24 mouse cellular contexts compared by ENCODE assay signal in genomic region chr10:80107678-80108077, GRCm38 (mm10). TPM values are rescaled to one million over a fixed set of nuclear protein-coding genes. Genes with fewer than 3 reads are reported as not detected.
A peak's percentile ranks its signal among the peaks of the same experiment; 100 is the strongest.
DNase-seq lines count a peak whose midpoint lies in the region; ATAC-seq and TF ChIP-seq lines count a peak whose summit lies in the region.
"Had no signal": no experiment of that assay in that cellular context is flagged by ENCODE, and none has a peak within 500 bp of the region (broad histone marks: within the 10 kb centered on the region; RNA-seq: fewer than 3 reads in every experiment).

No protein-coding gene starts in this region.

- H3K4me2 ChIP-seq in heart, embryonic 13.5 days: no peak overlapping the region
- H3K4me2 ChIP-seq in lung, postnatal 0 days (replicated peaks; ENCODE audit: low read depth, low read length): no peak overlapping the region
- H3K4me2 ChIP-seq in stomach, postnatal 0 days (replicated peaks; ENCODE audit: low read depth): no peak overlapping the region
- H3K4me2 ChIP-seq: heart, embryonic 11.5 days; limb, embryonic 13.5 days; midbrain, embryonic 15.5 days; neural tube, embryonic 15.5 days had no signal

- 57% methylated on average over 6 of the region's 6 CpGs for WGBS in heart, embryonic 13.5 days
- WGBS in lung, postnatal 0 days: 34% methylated on average over 6 of the region's 6 CpGs
- WGBS in stomach, postnatal 0 days: 49% methylated on average over 6 of the region's 6 CpGs

- H3K9ac ChIP-seq in heart, embryonic 13.5 days: peak overlapping the region; percentile 40; the same call in 1 of the 2 replicates
- no peak overlapping the region for H3K9ac ChIP-seq in lung, postnatal 0 days (replicated peaks; ENCODE audit: low read depth)
- no peak overlapping the region for H3K9ac ChIP-seq in stomach, postnatal 0 days (ENCODE audit: low read length)
- H3K9ac ChIP-seq: forebrain, postnatal 0 days; limb, embryonic 13.5 days; liver, embryonic 14.5 days; midbrain, embryonic 15.5 days; neural tube, embryonic 15.5 days had no signal

- no peak overlapping the region for H3K4me3 ChIP-seq in heart, embryonic 13.5 days
- H3K4me3 ChIP-seq in lung, postnatal 0 days (ENCODE audit: low read depth, low read length): no peak overlapping the region
- H3K4me3 ChIP-seq in stomach, postnatal 0 days (ENCODE audit: low read depth, low read length): no peak overlapping the region
- H3K4me3 ChIP-seq: limb, embryonic 13.5 days; midbrain, embryonic 15.5 days; neural tube, embryonic 15.5 days had no signal

- H3K36me3 ChIP-seq in heart, embryonic 13.5 days: no peaks in the 10 kb centered on the region
- no peaks in the 10 kb centered on the region for H3K36me3 ChIP-seq in lung, postnatal 0 days (ENCODE audit: insufficient read depth, low read length)
- H3K36me3 ChIP-seq in stomach, postnatal 0 days (ENCODE audit: control insufficient read depth, insufficient read depth, low read length): no peaks in the 10 kb centered on the region
- H3K36me3 ChIP-seq: limb, embryonic 13.5 days; midbrain, embryonic 15.5 days; neural tube, embryonic 15.5 days had no signal

- H3K27me3 ChIP-seq in heart, embryonic 13.5 days (replicated peaks): no peaks in the 10 kb centered on the region
- no peaks in the 10 kb centered on the region for H3K27me3 ChIP-seq in lung, postnatal 0 days (replicated peaks; ENCODE audit: insufficient read depth, low read length)
- no peaks in the 10 kb centered on the region for H3K27me3 ChIP-seq in stomach, postnatal 0 days (ENCODE audit: control insufficient read depth, insufficient read depth, low read length)
- H3K27me3 ChIP-seq: limb, embryonic 13.5 days; midbrain, embryonic 15.5 days had no signal

- peak; percentile 46; the same call in 1 of the 2 replicates for TF ChIP-seq EP300 in lung, postnatal 0 days (IDR thresholded peaks at IDR 0.05)
- no peak for TF ChIP-seq EP300 in stomach, postnatal 0 days (optimal IDR thresholded peaks at IDR 0.05)

- no peaks in the 10 kb centered on the region for H3K9me3 ChIP-seq in heart, embryonic 13.5 days
- H3K9me3 ChIP-seq in lung, postnatal 0 days (ENCODE audit: low read length): no peaks in the 10 kb centered on the region
- H3K9me3 ChIP-seq in stomach, postnatal 0 days (ENCODE audit: control insufficient read depth, low read length): no peaks in the 10 kb centered on the region
- H3K9me3 ChIP-seq: limb, embryonic 13.5 days; midbrain, embryonic 15.5 days; neural tube, embryonic 15.5 days had no signal

- H3K4me1 ChIP-seq in heart, embryonic 13.5 days: peaks cover 6% of the 10 kb centered on the region
- H3K4me1 ChIP-seq in lung, postnatal 0 days (ENCODE audit: insufficient read depth, low read depth, low read length): no peaks in the 10 kb centered on the region
- no peaks in the 10 kb centered on the region; the same call in 1 of the 2 replicates for H3K4me1 ChIP-seq in stomach, postnatal 0 days (replicated peaks; ENCODE audit: control insufficient read depth, insufficient read depth)

- no peak for TF ChIP-seq CTCF in lung, postnatal 0 days (IDR thresholded peaks at IDR 0.05)
- no peak for TF ChIP-seq CTCF in stomach, postnatal 0 days (IDR thresholded peaks at IDR 0.05; ENCODE audit: low read depth)

- no peak for ATAC-seq in heart, embryonic 13.5 days (ENCODE audit: extremely low read depth, insufficient number of reproducible peaks, low FRiP score, low TSS enrichment)
- ATAC-seq in lung, postnatal 0 days: peak; percentile 74
- ATAC-seq in stomach, postnatal 0 days (ENCODE audit: low FRiP score, low TSS enrichment): 0 out of 2 replicates have a peak, but pooled peaks have one; percentile 10
- ATAC-seq: CD4-positive, CD25-positive, alpha-beta regulatory T cell, adult 4 months; forebrain, postnatal 0 days; hindbrain, embryonic 16.5 days; intestine, embryonic 16.5 days; midbrain, embryonic 15.5 days had no signal

- intact Hi-C loops in left cerebral cortex, postnatal 10 days (cut with DNase I): no loop called here

- no peak overlapping the region for H3K27ac ChIP-seq in heart, embryonic 13.5 days (replicated peaks)
- H3K27ac ChIP-seq in lung, postnatal 0 days (ENCODE audit: low read length): 0 out of 2 replicates have a peak overlapping the region, but pooled peaks have one; percentile 32
- peak overlapping the region; percentile 35; the same call in 1 of the 2 replicates for H3K27ac ChIP-seq in stomach, postnatal 0 days (replicated peaks)
- H3K27ac ChIP-seq: kidney, postnatal 0 days; limb, embryonic 13.5 days; liver, embryonic 14.5 days; midbrain, embryonic 15.5 days; neural tube, embryonic 15.5 days had no signal

- DNase-seq in heart, adult 9 months (ENCODE audit: low spot score in 2 of 2): no peak
- peak; percentile 31 for DNase-seq in lung, postnatal 0 days (ENCODE audit: low spot score)
- DNase-seq in lung, postnatal 14 days: no peak
- peak; percentile 61 for DNase-seq in adrenal gland, adult 8-10 months
- DNase-seq in stomach, postnatal 0 days (ENCODE audit: low spot score): no peak
- no peak for DNase-seq in left cerebral cortex, postnatal 10 days (ENCODE audit: extremely low spot score in 1 of 2, low spot score in 2 of 2)
- DNase-seq in cerebellum, postnatal 10 days: no peak
- DNase-seq: cerebellum, adult 2 months; forebrain, postnatal 0 days; layer of hippocampus, adult 9-11 months; lung, postnatal 36 days; right cerebral cortex, postnatal 14 days; spleen, adult 18-20 months; thymus, postnatal 36 days had no signal

RNA-seq across cellular contexts. Expression of gene Sbno2, which starts 2.3 kb away (rescaled TPM):
- polyA plus RNA-seq in heart, embryonic 13.5 days (2015; fragmentation: Nextera tagmentation; extraction: Ambion mirVana): 9.1 and 10.1 TPM in 2 replicates
- 17.5 and 26.4 TPM in 2 replicates for polyA plus RNA-seq in lung, postnatal 0 days (2015; fragmentation: Nextera tagmentation; extraction: Ambion mirVana)
- 10 to 100 TPM; 27.4 to 54.8 (median 45.1) TPM for total RNA-seq in adrenal gland, adult 8-10 months (2022)
- 10.7 and 11.0 TPM in 2 replicates for polyA plus RNA-seq in stomach, postnatal 0 days (2015; fragmentation: Nextera tagmentation; extraction: Ambion mirVana)
- 10 to 100 TPM; 20.4 to 21.2 TPM for total RNA-seq in left cerebral cortex, postnatal 10 days (2021)

RNA-seq across cellular contexts. Expression of gene Stk11, which starts 7.9 kb away (rescaled TPM):
- 12.0 and 13.0 TPM in 2 replicates for polyA plus RNA-seq in heart, embryonic 13.5 days (2015; fragmentation: Nextera tagmentation; extraction: Ambion mirVana)
- polyA plus RNA-seq in lung, postnatal 0 days (2015; fragmentation: Nextera tagmentation; extraction: Ambion mirVana): 19.0 and 19.8 TPM in 2 replicates
- total RNA-seq in adrenal gland, adult 8-10 months (2022): 100 to 1,000 TPM; 127 to 146 (median 143) TPM
- polyA plus RNA-seq in stomach, postnatal 0 days (2015; fragmentation: Nextera tagmentation; extraction: Ambion mirVana): 10.3 and 11.2 TPM in 2 replicates
- total RNA-seq in left cerebral cortex, postnatal 10 days (2021): 10 to 100 TPM; 81.6 to 93.4 TPM

RNA-seq across cellular contexts. Expression of gene Atp5d, which starts 30.8 kb away (rescaled TPM):
- polyA plus RNA-seq in heart, embryonic 13.5 days (2015; fragmentation: Nextera tagmentation; extraction: Ambion mirVana): 808 and 893 TPM in 2 replicates
- 463 and 491 TPM in 2 replicates for polyA plus RNA-seq in lung, postnatal 0 days (2015; fragmentation: Nextera tagmentation; extraction: Ambion mirVana)
- 100 to 1,000 TPM; 380 to 452 (median 425) TPM for total RNA-seq in adrenal gland, adult 8-10 months (2022)
- 679 and 705 TPM in 2 replicates for polyA plus RNA-seq in stomach, postnatal 0 days (2015; fragmentation: Nextera tagmentation; extraction: Ambion mirVana)
- total RNA-seq in left cerebral cortex, postnatal 10 days (2021): 100 to 1,000 TPM; 342 to 379 TPM

RNA-seq across cellular contexts. Expression of gene Cbarp, which starts 33.0 kb away (rescaled TPM):
- polyA plus RNA-seq in heart, embryonic 13.5 days (2015; fragmentation: Nextera tagmentation; extraction: Ambion mirVana): 1.6 and 2.5 TPM in 2 replicates
- polyA plus RNA-seq in lung, postnatal 0 days (2015; fragmentation: Nextera tagmentation; extraction: Ambion mirVana): 5.1 and 5.5 TPM in 2 replicates
- 10 to 100 TPM; 58.4 to 92.4 (median 81.9) TPM for total RNA-seq in adrenal gland, adult 8-10 months (2022)
- 4.2 and 4.3 TPM in 2 replicates for polyA plus RNA-seq in stomach, postnatal 0 days (2015; fragmentation: Nextera tagmentation; extraction: Ambion mirVana)
- total RNA-seq in left cerebral cortex, postnatal 10 days (2021): 100 to 1,000 TPM; 394 to 415 TPM

RNA-seq across cellular contexts. Expression of gene Midn, which starts 40.4 kb away (rescaled TPM):
- polyA plus RNA-seq in heart, embryonic 13.5 days (2015; fragmentation: Nextera tagmentation; extraction: Ambion mirVana): 15.6 and 15.7 TPM in 2 replicates
- 13.2 and 14.2 TPM in 2 replicates for polyA plus RNA-seq in lung, postnatal 0 days (2015; fragmentation: Nextera tagmentation; extraction: Ambion mirVana)
- total RNA-seq in adrenal gland, adult 8-10 months (2022): 100 to 1,000 TPM in 1 of 4 experiments, 10 to 100 TPM in 3; 56.4 to 145 (median 90.1) TPM
- polyA plus RNA-seq in stomach, postnatal 0 days (2015; fragmentation: Nextera tagmentation; extraction: Ambion mirVana): 8.5 and 9.6 TPM in 2 replicates
- total RNA-seq in left cerebral cortex, postnatal 10 days (2021): 100 to 1,000 TPM in 1 of 2 experiments, 10 to 100 TPM in 1; 92.6 to 103 TPM

Comparison
In these comparisons a context has a peak if more than half of its experiments do, and no peak if none do; other contexts are left out.
1. DNase-seq: peak in lung, postnatal 0 days (single experiment) and adrenal gland, adult 8-10 months (single experiment); none in heart, adult 9 months (0 of 2), lung, postnatal 14 days (single experiment), stomach, postnatal 0 days (single experiment), left cerebral cortex, postnatal 10 days (0 of 2) and cerebellum, postnatal 10 days (0 of 2).